Mouse (Mus musculus): ENCODE results near the gene Ccdc22. TPM values are rescaled to one million over a fixed set of nuclear protein-coding genes. Genes with fewer than 3 reads are reported as not detected.

The Ccdc22 gene
- polyA plus RNA-seq, 1 experiment from 2014 or later: 18.0 TPM

DNA sequence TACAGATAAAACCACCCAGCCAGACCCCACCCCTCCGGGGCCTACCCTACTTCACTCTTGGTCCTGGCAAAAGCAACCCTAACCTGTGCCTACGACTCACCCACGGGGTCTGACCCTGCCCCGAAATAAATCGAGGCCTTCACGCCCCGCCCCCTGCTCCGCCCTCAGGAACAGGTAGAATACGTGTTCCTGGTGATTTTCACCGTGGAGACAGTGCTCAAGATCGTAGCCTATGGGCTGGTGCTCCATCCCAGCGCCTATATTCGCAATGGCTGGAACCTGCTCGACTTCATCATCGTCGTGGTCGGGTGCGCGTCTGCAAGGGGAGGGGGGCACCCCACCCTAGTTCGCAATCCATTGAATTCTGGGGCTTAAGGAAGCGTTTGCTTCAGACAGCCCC lies 4.7 kb upstream of the Ccdc22 start:
- no peak overlapping the region for H3K27ac ChIP-seq (replicated peaks)
- 18% methylated on average over 21 of the region's 21 CpGs for WGBS (ENCODE audit: insufficient replicate concordance)
- peak overlapping the region; percentile 38; the same call in 1 of the 2 replicates for H3K4me2 ChIP-seq
- H3K4me1 ChIP-seq (replicated peaks): peaks cover 5% of the 10 kb centered on the region; the same call in 1 of the 2 replicates
- ATAC-seq (ENCODE audit: insufficient read depth): no peak
- no peak overlapping the region for H3K4me3 ChIP-seq (replicated peaks)
- H3K9ac ChIP-seq: no peak overlapping the region
- H3K36me3 ChIP-seq (replicated peaks): no peaks in the 10 kb centered on the region
- H3K9me3 ChIP-seq (replicated peaks): no peaks in the 10 kb centered on the region
- H3K27me3 ChIP-seq: peaks cover 36% of the 10 kb centered on the region

GRCm38 (mm10) chrX:7606783-7607182 lies 1.5 kb upstream of the Ccdc22 start, which contains the start of gene Cacna1f:
TSS of gene Cacna1f (plus strand) at chrX:7607083.
- Histone ChIP-seq H3K36me3 (replicated peaks) (no peaks in the 10 kb centered on the region), H3K4me1 (replicated peaks) (peaks cover 14% of the 10 kb centered on the region; the same call in 1 of the 2 replicates), H3K27me3 (peaks cover 36% of the 10 kb centered on the region), H3K27ac (replicated peaks) (no peak within 1 kb of the TSS), H3K9me3 (replicated peaks) (no peaks in the 10 kb centered on the region), H3K4me2 (0 out of 2 replicates have a peak within 1 kb of the TSS, but pooled peaks have one; percentile 73), H3K4me3 (replicated peaks) (no peak within 1 kb of the TSS), H3K9ac (no peak within 1 kb of the TSS)
- 62% methylated on average over 6 of the region's 6 CpGs for WGBS (ENCODE audit: insufficient replicate concordance)
- ATAC-seq (ENCODE audit: insufficient read depth): no peak

- Histone ChIP-seq H3K27me3 (peaks cover 24% of the 10 kb centered on the region), H3K36me3 (replicated peaks) (no peaks in the 10 kb centered on the region), H3K4me3 (replicated peaks) (peak overlapping the region; percentile 63; the same call in 1 of the 2 replicates), H3K9me3 (replicated peaks) (no peaks in the 10 kb centered on the region), H3K27ac (replicated peaks) (no peak overlapping the region), H3K4me1 (replicated peaks) (peaks cover 14% of the 10 kb centered on the region; the same call in 1 of the 2 replicates), H3K4me2 (peak overlapping the region; percentile 73), H3K9ac (no peak overlapping the region)
- ATAC-seq (ENCODE audit: insufficient read depth): 0 out of 2 replicates have a peak, but pooled peaks have one; percentile 30
- 32% methylated on average over 8 of the region's 8 CpGs for WGBS (ENCODE audit: insufficient replicate concordance)
These were observed 241 bp upstream of the Ccdc22 start for GRCm38 (mm10) chrX:7605575-7605941.

- H3K36me3 ChIP-seq (replicated peaks): 0 out of 2 replicates have a peak, but pooled peaks cover 4% of the 10 kb centered on the region
- peaks cover 14% of the 10 kb centered on the region; the same call in 1 of the 2 replicates for H3K4me1 ChIP-seq (replicated peaks)
- no peak for ATAC-seq (ENCODE audit: insufficient read depth)
- H3K27me3 ChIP-seq: peaks cover 14% of the 10 kb centered on the region; the same call in 1 of the 2 replicates
- H3K9ac ChIP-seq: 0 out of 2 replicates have a peak overlapping the region, but pooled peaks have one; percentile 56
- WGBS (ENCODE audit: insufficient replicate concordance): 56% methylated on average over 7 of the region's 7 CpGs
- peak overlapping the region; percentile 73 for H3K4me2 ChIP-seq
- 0 out of 2 replicates have a peak overlapping the region, but pooled peaks have one; percentile 19 for H3K27ac ChIP-seq (replicated peaks)
- no peaks in the 10 kb centered on the region for H3K9me3 ChIP-seq (replicated peaks)
- H3K4me3 ChIP-seq (replicated peaks): peak overlapping the region; percentile 63
These were observed 1.3 kb downstream of the Ccdc22 start for GRCm38 (mm10) chrX:7604004-7604403.

GRCm38 (mm10) chrX:7595371-7595770 lies 9.9 kb downstream of the Ccdc22 start:
- no peaks in the 10 kb centered on the region for H3K27me3 ChIP-seq
- ATAC-seq (ENCODE audit: insufficient read depth): no peak
- peaks cover 21% of the 10 kb centered on the region for H3K36me3 ChIP-seq (replicated peaks)
- H3K9me3 ChIP-seq (replicated peaks): no peaks in the 10 kb centered on the region
- WGBS (ENCODE audit: insufficient replicate concordance): 79% methylated on average over 9 of the region's 9 CpGs
- H3K9ac ChIP-seq: no peak overlapping the region
- H3K4me2 ChIP-seq: no peak overlapping the region
- H3K4me1 ChIP-seq (replicated peaks): no peaks in the 10 kb centered on the region
- H3K27ac ChIP-seq (replicated peaks): no peak overlapping the region
- H3K4me3 ChIP-seq (replicated peaks): no peak overlapping the region

GRCm38 (mm10) chrX:7586356-7586755 lies 19.0 kb downstream of the Ccdc22 start:
- Histone ChIP-seq H3K9ac (no peak overlapping the region), H3K27ac (replicated peaks) (no peak overlapping the region), H3K4me2 (no peak overlapping the region), H3K4me1 (replicated peaks) (no peaks in the 10 kb centered on the region), H3K4me3 (replicated peaks) (no peak overlapping the region), H3K27me3 (no peaks in the 10 kb centered on the region), H3K36me3 (replicated peaks) (no peaks in the 10 kb centered on the region), H3K9me3 (replicated peaks) (no peaks in the 10 kb centered on the region)
- 62% methylated on average over 5 of the region's 5 CpGs for WGBS (ENCODE audit: insufficient replicate concordance)
- ATAC-seq (ENCODE audit: insufficient read depth): no peak

DNA sequence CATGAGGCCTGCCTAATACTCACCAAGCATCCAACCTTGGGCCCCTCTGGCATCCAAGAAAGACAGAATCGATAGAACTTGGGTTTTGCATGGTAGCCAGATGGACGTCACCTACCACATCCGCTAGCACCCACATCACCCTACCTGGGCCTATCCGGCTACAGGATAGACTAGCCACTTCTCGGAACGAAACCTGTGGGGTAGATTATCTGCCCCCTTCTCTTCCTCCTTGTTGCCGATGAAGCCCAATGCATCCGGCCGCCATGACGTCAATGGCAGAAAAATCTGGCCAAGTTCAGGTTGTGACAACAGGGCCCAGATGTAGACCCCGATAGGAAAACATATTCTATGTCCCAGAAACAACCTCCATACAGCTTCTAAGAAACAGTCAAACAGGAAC lies 21.4 kb downstream of the Ccdc22 start:
- H3K27ac ChIP-seq (replicated peaks): no peak overlapping the region
- H3K36me3 ChIP-seq (replicated peaks): no peaks in the 10 kb centered on the region
- no peak for ATAC-seq (ENCODE audit: insufficient read depth)
- H3K9ac ChIP-seq: no peak overlapping the region
- WGBS (ENCODE audit: insufficient replicate concordance): 83% methylated on average over 11 of the region's 11 CpGs
- no peaks in the 10 kb centered on the region for H3K9me3 ChIP-seq (replicated peaks)
- H3K4me2 ChIP-seq: no peak overlapping the region
- no peaks in the 10 kb centered on the region for H3K27me3 ChIP-seq
- H3K4me3 ChIP-seq (replicated peaks): no peak overlapping the region
- H3K4me1 ChIP-seq (replicated peaks): no peaks in the 10 kb centered on the region

- no peaks in the 10 kb centered on the region for H3K36me3 ChIP-seq (replicated peaks)
- H3K27ac ChIP-seq (replicated peaks): no peak overlapping the region
- no peaks in the 10 kb centered on the region for H3K27me3 ChIP-seq
- no peak for ATAC-seq (ENCODE audit: insufficient read depth)
- no peak overlapping the region for H3K4me2 ChIP-seq
- H3K4me3 ChIP-seq (replicated peaks): no peak overlapping the region
- no peak overlapping the region for H3K9ac ChIP-seq
- H3K9me3 ChIP-seq (replicated peaks): no peaks in the 10 kb centered on the region
- no peaks in the 10 kb centered on the region for H3K4me1 ChIP-seq (replicated peaks)
- 77% methylated on average over 2 of the region's 2 CpGs for WGBS (ENCODE audit: insufficient replicate concordance)
These were observed 24.2 kb downstream of the Ccdc22 start for GRCm38 (mm10) chrX:7581151-7581550.

- no peaks in the 10 kb centered on the region for H3K27me3 ChIP-seq
- WGBS (ENCODE audit: insufficient replicate concordance): 16% methylated on average over 6 of the region's 6 CpGs
- no peaks in the 10 kb centered on the region for H3K36me3 ChIP-seq (replicated peaks)
- no peaks in the 10 kb centered on the region for H3K9me3 ChIP-seq (replicated peaks)
- H3K9ac ChIP-seq: peak overlapping the region; percentile 32; the same call in 1 of the 2 replicates
- H3K4me1 ChIP-seq (replicated peaks): peaks cover 38% of the 10 kb centered on the region
- ATAC-seq (ENCODE audit: insufficient read depth): no peak
- H3K27ac ChIP-seq (replicated peaks): peak overlapping the region; percentile 81
- peak overlapping the region; percentile 74 for H3K4me3 ChIP-seq (replicated peaks)
- H3K4me2 ChIP-seq: peak overlapping the region; percentile 71
These were observed 30.5 kb downstream of the Ccdc22 start for GRCm38 (mm10) chrX:7574885-7575231.

DNA sequence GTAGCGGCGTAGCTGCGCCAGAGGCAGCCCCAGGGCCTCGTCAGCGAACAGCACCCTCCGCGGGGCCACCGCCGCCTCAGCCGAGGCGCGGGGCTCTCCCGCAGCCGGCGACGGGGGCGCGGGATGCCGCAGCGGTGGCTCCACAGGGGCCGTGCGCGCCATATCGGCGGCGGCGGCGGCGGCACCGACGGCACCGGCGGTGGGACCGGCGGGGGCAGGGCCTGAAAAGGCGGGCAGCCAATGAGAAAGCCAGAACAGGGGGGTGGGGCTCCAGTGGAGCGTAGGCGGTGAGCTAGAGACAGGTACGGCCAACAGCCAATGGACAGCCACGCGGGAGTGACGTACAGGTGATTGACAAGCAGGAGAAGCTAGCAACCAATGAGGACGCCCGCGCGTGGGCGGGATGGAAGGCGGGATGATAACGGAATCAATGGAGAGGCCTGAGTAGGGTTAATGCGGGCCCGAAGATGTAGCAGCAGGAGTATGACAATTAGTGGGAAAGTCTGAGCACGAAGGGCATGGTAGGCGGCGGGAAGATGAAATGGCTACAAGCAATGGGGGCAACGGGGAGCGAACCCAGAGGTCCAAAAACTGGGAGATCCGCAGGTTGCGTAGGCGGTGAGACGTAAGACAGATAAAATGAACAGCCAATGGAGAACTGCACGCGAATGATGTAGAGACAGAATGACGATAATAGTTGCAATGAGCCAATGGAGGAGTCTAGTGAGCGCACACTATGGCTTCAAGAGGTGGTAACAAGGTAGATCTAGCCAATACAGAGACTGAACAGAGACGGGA lies 31.0 kb downstream of the Ccdc22 start, which contains the start of gene Ppp1r3f:
Gene Ppp1r3f, minus strand, starts transcription at position 197 of the 798 bp plus-strand sequence.
- H3K4me3 ChIP-seq (replicated peaks): peak within 1 kb of the TSS; percentile 74
- no peaks in the 10 kb centered on the region for H3K27me3 ChIP-seq
- 25% methylated on average over 64 of the region's 65 CpGs for WGBS (ENCODE audit: insufficient replicate concordance)
- peak within 1 kb of the TSS; percentile 81 for H3K27ac ChIP-seq (replicated peaks)
- H3K36me3 ChIP-seq (replicated peaks): no peaks in the 10 kb centered on the region
- H3K9ac ChIP-seq: peak within 1 kb of the TSS; percentile 80
- ATAC-seq (ENCODE audit: insufficient read depth): peak; percentile 97
- peak within 1 kb of the TSS; percentile 83 for H3K4me2 ChIP-seq
- peaks cover 38% of the 10 kb centered on the region for H3K4me1 ChIP-seq (replicated peaks)
- no peaks in the 10 kb centered on the region for H3K9me3 ChIP-seq (replicated peaks)

All from liver, embryonic 15.5 days (tissue).